Mouse (Mus musculus): ENCODE measurements around the gene Olfr248.
"Not testable (repeated sequence)": the region's sequence is repeated elsewhere in the genome, so short reads cannot be mapped to it uniquely, and the experiment has no call there.

Olfr248 gene

DNA sequence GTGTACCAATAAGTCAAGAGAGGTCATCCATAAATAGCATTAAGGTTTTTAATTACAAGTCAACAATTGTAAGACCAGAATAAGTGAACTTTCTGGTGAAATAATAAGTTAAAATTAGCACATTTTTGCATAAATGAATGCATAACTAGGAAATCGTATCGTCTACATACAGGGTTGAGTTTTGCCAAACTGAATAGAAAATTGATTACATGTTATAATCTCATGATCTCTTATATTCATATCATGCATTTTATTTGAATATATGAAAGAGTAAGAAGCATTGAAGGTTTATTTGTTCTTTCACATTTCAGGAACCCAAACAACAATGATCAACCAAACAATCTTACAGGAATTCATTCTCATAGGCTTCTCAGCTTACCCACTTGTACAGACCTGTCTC, at the start of gene Olfr248:
Gene Olfr248, plus strand, starts transcription at position 301 of the 400 bp plus-strand sequence.
- DNase-seq (ENCODE audit: low spot score), result no peak

DNA sequence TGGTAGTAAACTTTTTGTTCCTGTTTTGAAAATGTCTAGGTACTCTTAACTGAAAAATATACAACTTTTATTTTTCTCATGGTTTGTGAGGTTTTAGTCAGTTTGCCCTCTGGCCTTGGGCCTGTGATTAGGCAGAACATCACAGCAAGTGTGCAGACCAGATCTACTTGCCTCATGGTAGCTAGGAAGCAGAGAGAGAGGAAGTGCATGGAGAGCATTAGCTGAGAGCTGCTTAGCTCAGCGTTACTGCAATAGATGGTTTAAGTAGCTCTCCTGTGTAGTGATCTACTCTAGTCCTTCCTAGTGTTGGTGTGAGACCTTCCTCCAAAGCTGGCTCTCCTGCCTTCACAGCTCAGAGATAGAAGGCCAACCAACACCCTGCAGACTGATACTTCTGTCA, 37.2 kb upstream of the Olfr248 start:
- DNase-seq (ENCODE audit: low spot score), result not testable (repeated sequence)

DNA sequence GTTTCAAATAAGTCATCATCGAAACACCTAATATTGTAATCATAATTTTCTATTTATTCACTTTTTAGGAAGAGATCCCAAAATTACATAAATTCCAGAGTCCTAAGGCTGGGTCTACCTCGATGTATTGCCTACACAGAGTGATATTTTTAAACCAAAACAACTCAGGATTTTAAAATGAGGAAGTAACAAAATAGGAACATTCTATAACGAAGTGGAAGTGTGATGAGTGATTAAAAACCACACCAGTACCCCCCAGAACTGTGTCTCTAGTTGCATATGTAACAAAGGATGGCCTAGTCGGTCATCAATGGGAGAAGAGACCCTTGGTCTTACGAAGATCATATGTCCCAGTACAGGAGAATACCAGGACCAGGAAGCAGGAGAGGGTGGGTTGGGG, 36.2 kb upstream of the Olfr248 start:
- DNase-seq (ENCODE audit: low spot score), result no peak

DNA sequence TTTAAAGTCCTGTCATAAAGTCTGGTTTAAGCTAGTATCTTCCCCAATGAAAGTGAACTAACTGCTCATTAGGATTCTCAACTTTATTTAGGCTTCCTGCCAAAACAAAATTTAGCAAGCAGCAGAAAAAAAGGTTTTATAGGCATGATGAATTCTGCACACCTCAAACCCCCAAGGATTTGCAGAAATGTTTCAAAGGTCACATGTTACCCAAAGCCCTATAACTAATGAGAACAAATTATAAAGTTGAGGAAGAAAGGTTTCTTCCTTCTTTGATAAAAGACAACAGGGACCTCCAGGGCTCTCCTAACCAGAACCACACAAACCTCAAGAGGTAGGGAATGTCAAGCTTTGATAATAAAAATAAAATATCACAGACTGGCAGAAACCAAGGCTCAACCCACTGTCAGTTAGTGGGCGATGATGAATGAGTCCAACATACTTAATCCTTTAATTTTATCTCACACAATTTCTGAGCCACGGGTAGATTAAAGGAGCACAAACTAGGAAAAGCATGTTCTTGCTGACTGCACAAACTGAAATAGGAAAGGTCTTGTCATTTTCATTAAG, 25.9 kb upstream of the Olfr248 start, which contains the start of gene Olfr417:
Gene Olfr417, plus strand, starts transcription at position 241 of the 570 bp plus-strand sequence.
- no peak for DNase-seq (ENCODE audit: low spot score)

DNA sequence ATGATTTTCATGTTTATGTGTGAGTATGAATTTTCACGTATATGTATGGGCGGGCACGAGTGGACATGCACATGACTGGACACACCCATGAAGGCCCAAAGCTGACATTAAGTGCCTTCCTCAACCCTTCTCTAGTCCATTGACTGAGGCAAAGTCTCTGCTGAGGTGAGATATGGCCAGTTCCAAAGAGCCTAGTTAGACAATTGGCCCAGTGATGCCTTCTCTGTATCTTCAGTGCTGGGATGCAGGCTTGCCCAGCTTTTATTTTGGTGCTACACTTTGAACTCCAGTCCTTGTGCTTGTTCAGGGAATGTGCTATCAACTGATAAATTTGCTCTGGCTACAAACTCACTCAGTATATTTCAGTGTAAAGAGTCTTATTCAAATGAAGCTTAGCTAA, 17.0 kb upstream of the Olfr248 start:
- DNase-seq (ENCODE audit: low spot score), result no peak

DNA sequence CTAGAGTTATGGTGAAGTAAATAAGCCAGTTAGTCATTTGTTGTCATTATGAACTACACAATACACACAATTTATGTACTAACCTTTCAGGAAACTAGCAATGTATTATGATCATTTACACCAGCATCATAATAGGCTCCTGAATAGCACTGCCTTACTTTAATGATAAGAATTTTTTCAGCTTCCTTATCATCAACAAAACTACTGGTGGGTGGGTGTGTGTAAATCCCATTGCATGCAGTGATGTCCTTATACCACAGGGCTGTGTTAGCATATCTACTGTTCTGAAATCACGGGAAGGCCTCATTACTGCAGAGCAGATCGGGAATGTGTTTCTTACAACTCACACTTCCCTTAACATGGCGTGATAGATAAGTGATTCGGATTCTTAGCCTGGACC, 32.1 kb downstream of the Olfr248 start:
- DNase-seq (ENCODE audit: low spot score), result no peak

DNA sequence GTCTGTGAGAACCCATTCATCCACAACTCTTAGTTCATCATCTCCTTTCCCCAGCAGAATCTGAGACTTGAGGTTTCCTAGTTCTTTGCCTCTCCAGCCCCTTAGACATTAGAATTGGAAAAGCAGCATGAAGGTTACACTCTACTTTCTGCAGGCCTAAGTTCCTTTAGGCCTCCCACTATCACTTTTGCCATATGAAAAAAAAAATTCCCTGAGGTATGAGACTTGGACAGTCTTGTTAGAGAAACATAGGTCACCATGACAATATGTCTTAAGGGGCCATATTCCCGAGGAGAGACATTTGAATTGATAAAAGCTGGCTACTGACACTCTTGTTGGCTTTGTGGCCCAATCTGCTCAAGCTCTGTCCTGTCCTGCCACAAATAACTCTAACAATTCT, 32.9 kb downstream of the Olfr248 start, which contains the start of gene Olfr414:
Gene Olfr414, plus strand, starts transcription at position 301 of the 400 bp plus-strand sequence.
- no peak for DNase-seq (ENCODE audit: low spot score)

DNA sequence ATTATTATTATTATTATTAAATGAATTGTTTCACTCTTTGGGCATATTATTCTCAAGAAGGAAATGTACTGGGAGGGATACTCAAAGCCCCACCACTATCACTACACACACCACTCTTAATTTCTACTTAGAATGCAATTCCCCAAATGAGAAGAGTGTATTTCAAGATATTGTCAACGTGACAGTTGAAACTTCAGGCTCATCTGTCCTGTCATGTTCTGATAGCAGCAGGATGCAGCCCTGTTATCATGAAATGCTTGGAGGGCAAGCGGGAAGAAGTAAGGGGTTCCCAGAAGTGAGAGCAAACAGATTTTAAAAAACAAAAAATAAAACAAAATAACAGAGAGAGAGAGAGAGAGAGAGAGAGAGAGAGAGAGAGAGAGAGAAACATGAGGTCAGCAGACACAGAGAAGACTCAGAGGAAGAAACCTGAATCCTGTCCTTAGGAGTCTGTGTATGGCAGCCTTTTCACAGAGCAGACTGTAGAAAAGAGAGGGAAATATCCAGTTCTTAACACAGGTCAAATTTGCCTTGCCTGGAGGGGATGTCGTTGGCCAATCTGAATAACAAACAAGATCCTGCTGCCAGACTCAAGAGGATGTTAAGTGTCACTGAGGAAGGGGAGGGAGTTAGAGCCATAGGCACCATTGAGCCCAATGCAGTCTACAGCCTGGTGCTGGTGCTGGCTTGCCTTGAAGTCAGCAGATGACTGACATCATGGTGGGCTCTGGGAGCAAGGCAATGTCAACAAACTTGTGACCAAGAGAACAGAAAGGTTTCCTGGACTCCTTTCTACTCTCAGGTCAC, 35.5 kb downstream of the Olfr248 start:
- DNase-seq (ENCODE audit: low spot score), result no peak

DNA sequence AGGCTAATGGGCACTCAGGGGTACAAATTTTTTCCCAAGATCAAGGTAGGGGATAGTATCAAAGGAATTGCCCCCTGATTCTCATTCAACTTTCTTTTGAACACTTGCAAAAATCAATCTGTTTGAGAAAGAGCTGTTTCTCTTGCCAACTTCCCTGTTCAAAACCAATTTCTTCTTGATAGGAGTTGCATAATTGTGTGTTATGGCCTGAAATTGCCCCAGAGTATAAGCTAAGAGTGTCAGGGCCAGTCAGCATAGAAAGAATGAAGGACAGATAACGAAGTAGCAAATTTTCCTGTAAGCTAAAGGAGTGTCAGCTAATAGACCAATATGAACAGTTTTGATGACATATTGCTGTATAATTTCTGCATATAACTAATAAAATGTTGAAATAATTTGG, 36.6 kb downstream of the Olfr248 start:
- no peak for DNase-seq (ENCODE audit: low spot score)

DNA sequence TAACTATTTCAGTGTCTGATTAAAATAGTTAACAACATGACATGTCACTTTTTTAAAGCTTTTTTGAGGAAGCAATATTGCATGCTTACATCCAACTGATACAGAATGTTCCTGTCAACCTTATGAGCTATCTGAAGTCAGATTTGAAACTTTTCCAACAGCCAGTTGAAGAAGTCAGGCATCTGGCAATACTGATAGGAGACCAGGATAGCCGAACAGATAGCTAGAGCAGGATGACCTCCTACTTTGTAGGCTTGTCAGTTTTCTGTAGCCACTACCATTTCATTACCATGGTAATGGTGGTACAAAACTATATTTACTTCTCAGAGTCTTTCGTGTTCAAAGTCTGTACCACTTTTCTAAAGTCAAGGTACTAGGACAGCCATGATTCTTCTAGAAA, 37.6 kb downstream of the Olfr248 start:
- DNase-seq (ENCODE audit: low spot score), result no peak

DNA sequence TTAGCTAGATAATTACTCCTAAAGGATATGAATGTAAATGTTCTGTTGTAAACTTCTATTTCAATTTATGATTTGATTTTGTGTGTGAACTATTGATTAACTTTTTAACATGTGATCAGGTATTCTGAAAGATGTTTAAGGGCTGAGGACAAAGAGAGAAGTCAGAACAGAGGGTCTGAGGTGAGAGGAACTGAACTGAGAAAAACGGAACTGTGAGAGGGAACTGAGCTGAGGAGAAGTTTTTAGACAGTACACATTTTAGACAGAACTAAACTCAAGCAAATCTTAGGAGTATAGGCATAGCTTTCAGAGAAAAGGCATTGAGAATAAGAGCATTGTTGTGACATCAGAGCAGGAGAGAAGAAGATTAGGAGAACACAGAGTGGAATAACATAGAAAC, 43.3 kb downstream of the Olfr248 start:
- DNase-seq (ENCODE audit: low spot score), result no peak
